Mouse (Mus musculus) liver, embryonic 14.5 days (tissue): ENCODE results near the gene Zfp872.

ENCODE experiments used
- CTCF ChIP-seq: IDR thresholded peaks from 2 replicates; pipeline ENCODE4 v1.5.1; 2016; ENCODE audit warnings: antibody characterized with exemption, low read depth, control low read depth
- EP300 ChIP-seq: IDR thresholded peaks from 2 replicates; pipeline ENCODE4 v1.6.1; 2016; ENCODE audit warnings: antibody characterized with exemption, low read depth

GRCm38 (mm10) chr9:22240001-22240400, 52.1 kb downstream of the Zfp872 start:
- TF ChIP-seq EP300 (no peak), CTCF (no peak)
